Mouse (Mus musculus) hindlimb bud, embryonic 11.5 days (tissue): ENCODE measurements around the gene Gm12258.
"Not testable (repeated sequence)": the region's sequence is repeated elsewhere in the genome, so short reads cannot be mapped to it uniquely, and the experiment has no call there.

Experiments used
- DNase-seq: peaks from one replicate; pipeline ENCODE4 v3.0.0-alpha.2; 2012; ENCODE audit warnings: low read depth, low spot score; ENCODE audit errors: extremely low spot score

Gm12258 gene

DNA sequence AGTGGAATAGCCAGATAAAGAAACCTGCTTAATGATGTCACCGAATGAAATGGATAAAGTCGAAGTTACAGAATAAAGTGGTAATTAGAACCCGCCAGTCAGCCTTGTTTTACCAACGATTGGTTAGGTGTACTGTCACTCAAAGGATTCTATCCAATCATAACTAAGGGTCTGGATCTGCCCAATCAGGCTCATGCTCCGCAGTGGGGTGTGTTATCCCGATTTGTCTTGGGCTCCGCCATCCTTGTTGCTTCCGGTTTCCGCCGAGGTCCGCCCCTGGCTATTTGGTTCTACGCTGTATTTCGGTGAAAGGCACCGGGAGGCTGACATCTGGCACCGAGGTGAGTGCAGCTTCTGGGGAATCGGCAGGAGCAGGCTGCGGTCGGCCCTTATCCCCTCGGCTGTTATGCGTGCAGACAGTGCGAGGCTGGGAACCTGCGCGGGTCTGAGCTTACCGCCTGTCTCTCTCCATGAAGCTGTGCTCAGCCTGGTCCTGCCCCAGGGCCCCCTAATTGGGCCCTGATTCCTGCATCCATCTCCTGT lies at the start of gene Gm12258:
Gene Gm12258, plus strand, starts transcription at position 240 of the 543 bp plus-strand sequence.
- peak; percentile 100 for DNase-seq

DNA sequence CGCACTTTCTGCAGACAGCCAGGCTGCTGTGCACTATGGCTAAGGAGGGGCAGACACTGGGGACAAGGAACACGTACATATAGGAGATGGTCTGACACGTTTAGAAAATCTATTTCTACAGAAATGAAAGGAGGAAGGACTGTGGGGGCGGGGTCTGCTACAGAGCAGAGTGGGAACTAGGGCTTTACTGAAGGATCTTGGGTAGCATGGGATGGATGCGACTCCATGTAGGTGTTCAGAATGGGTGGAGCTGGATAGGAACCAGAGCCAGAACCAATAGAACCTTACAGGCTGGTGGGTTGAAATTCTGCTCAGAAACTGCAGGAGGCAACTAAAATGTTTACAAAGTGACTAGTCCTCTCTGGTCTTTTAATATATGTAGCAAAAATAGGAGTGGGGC lies 47.2 kb upstream of the Gm12258 start:
- no peak for DNase-seq

- DNase-seq, result no peak
Measured at GRCm38 (mm10) chr11:58801558-58802228, 45.3 kb upstream of the Gm12258 start, which contains the start of gene Fam183b. Gene Fam183b (minus strand): TSS chr11:58801960.

DNA sequence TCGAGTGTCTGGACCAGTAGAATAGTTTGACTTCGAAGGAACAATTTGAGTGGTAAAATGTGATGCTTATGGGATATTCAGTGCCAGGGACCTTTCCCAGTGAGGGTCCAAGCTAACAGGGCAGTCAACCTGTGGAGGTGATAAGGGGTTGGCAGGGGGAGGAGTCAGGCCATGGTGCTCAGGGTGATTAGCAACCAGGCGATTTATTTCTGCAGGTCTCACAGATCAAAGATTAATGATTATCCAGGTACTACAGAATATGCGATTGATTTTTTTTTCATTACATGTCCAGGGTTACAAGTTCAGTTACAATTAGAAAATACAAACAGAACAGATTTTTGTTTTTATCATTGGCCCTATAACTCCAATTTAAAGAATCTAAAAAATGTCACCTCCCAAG lies 43.1 kb upstream of the Gm12258 start:
- DNase-seq, result no peak

DNA sequence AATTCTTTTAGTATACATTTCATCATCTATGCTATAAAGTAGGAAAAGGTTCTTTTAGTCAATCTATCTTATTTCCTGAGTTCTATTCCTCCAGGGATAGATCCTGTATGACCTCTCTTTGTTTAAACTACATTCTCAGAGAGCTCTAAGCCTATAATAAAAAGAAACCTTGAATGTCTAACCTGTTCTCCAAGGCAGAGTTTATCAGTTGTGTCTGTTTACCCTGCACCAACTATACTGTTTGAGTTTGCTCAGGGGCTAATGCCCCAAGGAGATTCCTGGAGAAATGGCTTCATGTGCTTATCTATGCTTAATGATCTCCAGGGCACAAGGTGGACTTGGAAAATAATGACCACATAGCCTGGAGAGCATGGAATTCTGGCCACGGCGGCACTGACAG lies 42.6 kb upstream of the Gm12258 start:
- DNase-seq, result no peak

DNA sequence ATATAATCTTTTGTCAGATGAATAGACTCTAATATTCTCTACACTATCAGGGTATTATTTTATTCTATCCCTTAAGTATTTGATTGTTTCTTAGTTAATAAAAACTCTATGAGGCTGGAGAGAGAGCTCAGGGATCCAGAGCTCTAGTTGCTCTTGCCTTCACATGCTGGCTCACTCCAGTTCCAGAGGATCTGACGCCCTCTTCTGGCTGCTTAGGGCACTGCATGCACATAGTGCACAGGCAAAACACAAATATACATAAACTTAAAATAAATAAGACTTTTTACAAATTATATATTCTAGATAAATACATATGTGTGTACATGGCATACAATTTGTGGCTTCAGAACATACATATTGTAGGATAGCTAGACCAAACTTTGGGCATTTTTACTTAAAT lies 35.0 kb upstream of the Gm12258 start:
- no peak for DNase-seq

DNA sequence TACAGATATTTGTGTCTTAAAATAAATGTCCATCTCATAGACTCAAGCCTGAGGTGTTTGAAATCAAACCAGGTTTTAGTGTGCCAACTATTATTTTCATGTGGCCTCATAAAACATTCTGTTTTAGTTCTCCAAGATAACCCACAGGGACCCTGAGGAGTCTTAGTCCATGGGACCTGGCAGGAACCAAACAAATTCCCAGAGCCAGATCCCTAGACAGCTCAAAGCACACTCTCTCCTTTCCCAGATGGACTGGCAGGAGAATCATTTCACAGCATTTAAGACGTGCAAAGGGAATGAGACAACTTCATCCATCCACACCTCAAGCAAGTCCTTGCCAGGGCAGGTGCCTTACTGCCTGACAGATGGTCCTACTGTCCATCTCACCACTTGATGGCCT lies 32.3 kb upstream of the Gm12258 start, which contains the start of gene Olfr313:
Gene Olfr313, plus strand, starts transcription at position 301 of the 400 bp plus-strand sequence.
- DNase-seq, result not testable (repeated sequence)

GRCm38 (mm10) chr11:58815676-58816075 lies 31.3 kb upstream of the Gm12258 start:
- no peak for DNase-seq

DNA sequence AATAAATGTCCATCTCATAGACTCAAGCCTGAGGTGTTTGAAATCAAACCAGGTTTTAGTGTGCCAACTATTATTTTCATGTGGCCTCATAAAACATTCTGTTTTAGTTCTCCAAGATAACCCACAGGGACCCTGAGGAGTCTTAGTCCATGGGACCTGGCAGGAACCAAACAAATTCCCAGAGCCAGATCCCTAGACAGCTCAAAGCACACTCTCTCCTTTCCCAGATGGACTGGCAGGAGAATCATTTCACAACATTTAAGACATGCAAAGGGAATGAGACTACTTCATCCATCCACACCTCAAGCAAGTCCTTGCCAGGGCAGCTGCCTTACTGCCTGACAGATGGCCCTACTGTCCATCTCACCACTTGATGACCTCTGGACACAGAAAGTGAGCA lies 18.0 kb upstream of the Gm12258 start, which contains the start of gene Olfr312:
Gene Olfr312, plus strand, starts transcription at position 301 of the 400 bp plus-strand sequence.
- DNase-seq, result not testable (repeated sequence)

DNA sequence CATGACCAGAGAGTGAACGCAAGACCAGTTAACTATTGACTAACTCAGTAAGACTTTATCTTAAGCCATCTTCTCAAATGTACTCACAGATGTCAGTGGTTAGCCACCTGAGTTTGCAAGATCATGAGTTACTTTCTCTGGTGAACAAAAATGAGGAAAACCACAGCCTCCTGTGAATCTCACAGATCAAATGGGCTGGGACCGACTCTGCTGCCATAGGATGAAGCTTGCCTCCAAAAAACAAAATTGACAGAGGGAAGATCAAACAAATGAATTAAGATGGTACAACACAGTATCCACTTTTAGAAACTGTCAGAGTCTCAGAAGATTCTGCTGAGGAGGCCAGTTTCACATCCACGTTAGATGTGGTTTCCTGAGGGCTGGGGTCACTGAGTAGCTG lies 17.2 kb upstream of the Gm12258 start:
- no peak for DNase-seq

DNA sequence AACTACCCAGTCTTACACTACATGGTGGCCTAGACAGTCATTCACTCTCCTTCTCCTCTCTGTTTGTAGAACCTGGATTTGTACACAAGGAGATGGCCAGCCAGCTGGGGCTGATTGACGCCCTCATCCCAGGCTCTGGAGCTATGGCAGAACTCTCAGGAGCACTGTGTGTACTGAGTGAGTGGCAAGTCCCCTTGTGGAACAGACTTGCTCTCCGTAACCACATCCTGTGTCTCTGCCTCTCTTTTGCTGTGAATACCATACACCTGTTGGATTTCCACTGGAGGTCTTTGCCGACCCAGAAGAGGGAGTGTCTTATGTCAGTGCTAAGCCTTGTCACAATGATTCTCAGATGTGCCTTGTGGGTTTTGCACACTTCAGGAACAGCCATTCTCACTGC lies 14.4 kb upstream of the Gm12258 start:
- DNase-seq, result not testable (repeated sequence)

- not testable (repeated sequence) for DNase-seq
Measured at GRCm38 (mm10) chr11:58838951-58839350, 8.0 kb upstream of the Gm12258 start, which contains the start of gene Olfr311. Gene Olfr311 (plus strand): TSS chr11:58839251.

GRCm38 (mm10) chr11:58847636-58848035 lies 678 bp downstream of the Gm12258 start:
- DNase-seq, result no peak

- no peak for DNase-seq
Measured at GRCm38 (mm10) chr11:58849731-58850130, 2.8 kb downstream of the Gm12258 start.

DNA sequence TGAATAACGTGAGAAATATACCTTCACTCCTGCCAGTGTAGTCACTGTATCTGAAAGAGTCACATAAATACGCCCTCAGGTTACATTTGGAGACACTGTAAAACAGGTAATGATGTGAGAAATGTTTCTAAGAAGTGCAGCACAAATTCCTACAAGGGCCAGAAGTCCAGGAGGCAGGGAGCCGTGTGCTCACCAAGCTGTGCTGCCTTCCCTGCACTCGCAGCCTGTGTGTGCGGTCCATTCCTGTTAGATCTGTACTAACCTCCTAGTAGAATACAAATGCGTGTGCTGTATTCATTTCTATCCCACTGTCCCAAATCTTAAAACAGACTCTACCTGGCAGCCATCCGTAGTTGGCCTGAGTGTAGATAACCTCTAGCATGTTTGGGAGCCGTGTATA lies 13.8 kb downstream of the Gm12258 start:
- DNase-seq, result no peak

- DNase-seq, result peak; percentile 56
Measured at GRCm38 (mm10) chr11:58867039-58867953, 20.3 kb downstream of the Gm12258 start, which contains the start of gene 2810021J22Rik. Gene 2810021J22Rik (plus strand): TSS chr11:58867216.

GRCm38 (mm10) chr11:58867954-58868330 lies 21.0 kb downstream of the Gm12258 start:
- DNase-seq, result no peak

- DNase-seq, result no peak
Measured at GRCm38 (mm10) chr11:58870961-58871360, 24.0 kb downstream of the Gm12258 start.

- no peak for DNase-seq
Measured at GRCm38 (mm10) chr11:58883756-58884155, 36.8 kb downstream of the Gm12258 start.

- no peak for DNase-seq
Measured at GRCm38 (mm10) chr11:58890511-58890910, 43.6 kb downstream of the Gm12258 start.

DNA sequence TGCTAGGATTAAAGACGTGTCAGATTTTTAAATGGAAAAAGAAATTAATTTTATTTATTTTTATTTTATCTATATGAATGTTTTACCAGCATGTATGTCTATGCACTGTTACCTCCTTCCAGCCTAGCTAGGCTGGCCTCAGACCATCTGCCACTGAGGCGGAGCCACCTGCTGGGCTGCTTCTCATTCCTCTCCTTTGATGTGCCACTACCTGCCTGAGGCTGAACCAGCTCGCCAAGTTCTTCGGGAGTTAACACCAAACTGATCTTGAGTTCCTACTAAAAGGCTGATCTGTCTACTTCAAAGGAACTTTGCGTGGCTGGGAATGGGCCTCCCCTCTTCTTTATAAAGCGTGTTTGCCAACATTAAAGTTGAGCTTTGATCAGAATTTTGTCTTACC lies 47.5 kb downstream of the Gm12258 start:
- DNase-seq, result no peak
